Mouse (Mus musculus) heart, adult 2 months (tissue): Measurements from ENCODE around the gene St6gal1. TPM values are rescaled to one million over a fixed set of nuclear protein-coding genes. Genes with fewer than 3 reads are reported as not detected.

Experiments used
- DNase-seq, 2 experiments: peaks; one replicate each; pipeline ENCODE4 v3.0.0; 2021
- H3K27ac ChIP-seq: fragments of 200-600 bp; 2 replicates; pipeline ENCODE4 v1.8.1; 2022
- H3K27me3 ChIP-seq: fragments of 200-500 bp; 2 replicates; pipeline ENCODE4 v1.6.1; 2012; ENCODE audit warnings: mild to moderate bottlenecking, low read length, inconsistent platforms, mixed read lengths; ENCODE audit not compliant: control insufficient read depth, insufficient read depth
- H3K36me3 ChIP-seq: fragments of 200-500 bp; 2 replicates; pipeline ENCODE4 v1.6.1; 2012; ENCODE audit warnings: low read length, inconsistent platforms; ENCODE audit not compliant: control insufficient read depth, insufficient read depth
- H3K4me1 ChIP-seq: fragments of 200-500 bp; 2 replicates; pipeline ENCODE4 v1.6.1; 2011; ENCODE audit warnings: low read length; ENCODE audit not compliant: control insufficient read depth, insufficient read depth
- H3K4me3 ChIP-seq: fragments of 200-600 bp; 2 replicates; pipeline ENCODE4 v1.8.1; 2022
- H3K79me2 ChIP-seq: fragments of 200-500 bp; replicated peaks from 2 replicates; pipeline ENCODE4 v1.6.1; 2012; ENCODE audit warnings: mild to moderate bottlenecking, inconsistent platforms, low read length, moderate library complexity, mixed read lengths; ENCODE audit not compliant: control insufficient read depth, insufficient read depth
- H3K9ac ChIP-seq: fragments of 200-500 bp; 2 replicates; pipeline ENCODE4 v1.6.1; 2012; ENCODE audit warnings: low read depth, mild to moderate bottlenecking, control low read depth, inconsistent platforms, low read length, mixed read lengths
- CTCF ChIP-seq: fragments of 200-600 bp; IDR thresholded peaks from 2 replicates; pipeline ENCODE4 v1.8.1; 2022; ENCODE audit warnings: antibody characterized with exemption, mild to moderate bottlenecking, moderate library complexity
- EP300 ChIP-seq: fragments of 200-500 bp; IDR thresholded peaks from 2 replicates; pipeline ENCODE4 v1.6.1; 2011; ENCODE audit warnings: low read depth, low read length, control low read depth; ENCODE audit not compliant: insufficient read depth
- POLR2A ChIP-seq: fragments of 200-500 bp; IDR thresholded peaks from 2 replicates; pipeline ENCODE4 v1.6.1; 2011; ENCODE audit warnings: mild to moderate bottlenecking, low read depth, low read length, control low read depth; ENCODE audit not compliant: insufficient read depth
- WGBS: fragments of 180-500 bp; shearing (Covaris S2); methylation state at CpG from one replicate; pipeline ENCODE4 v1.1.7; 2018; 5-methylcytosine and 5-hydroxymethylcytosine counted together
- intact Hi-C: fragments of 180-260 bp; cut with DNase I; formaldehyde crosslinking; loops from one replicate; pipeline ENCODE4 v1.15.1; 2025
- polyA plus RNA-seq: library from polyadenylated mRNA; depleted of rRNA; stranded (reverse); fragments of >200 nt; gene quantifications from 2 replicates; pipeline ENCODE4 v1.2.3, GENCODE M21; 2012
- total RNA-seq, 2 experiments: library from RNA; stranded (reverse); gene quantifications; 2 replicates each; pipeline ENCODE4 v1.2.3; 2021

The St6gal1 gene
- total and polyA plus RNA-seq, 3 experiments, result 6.0 to 9.9 (median 8.4) TPM

DNA sequence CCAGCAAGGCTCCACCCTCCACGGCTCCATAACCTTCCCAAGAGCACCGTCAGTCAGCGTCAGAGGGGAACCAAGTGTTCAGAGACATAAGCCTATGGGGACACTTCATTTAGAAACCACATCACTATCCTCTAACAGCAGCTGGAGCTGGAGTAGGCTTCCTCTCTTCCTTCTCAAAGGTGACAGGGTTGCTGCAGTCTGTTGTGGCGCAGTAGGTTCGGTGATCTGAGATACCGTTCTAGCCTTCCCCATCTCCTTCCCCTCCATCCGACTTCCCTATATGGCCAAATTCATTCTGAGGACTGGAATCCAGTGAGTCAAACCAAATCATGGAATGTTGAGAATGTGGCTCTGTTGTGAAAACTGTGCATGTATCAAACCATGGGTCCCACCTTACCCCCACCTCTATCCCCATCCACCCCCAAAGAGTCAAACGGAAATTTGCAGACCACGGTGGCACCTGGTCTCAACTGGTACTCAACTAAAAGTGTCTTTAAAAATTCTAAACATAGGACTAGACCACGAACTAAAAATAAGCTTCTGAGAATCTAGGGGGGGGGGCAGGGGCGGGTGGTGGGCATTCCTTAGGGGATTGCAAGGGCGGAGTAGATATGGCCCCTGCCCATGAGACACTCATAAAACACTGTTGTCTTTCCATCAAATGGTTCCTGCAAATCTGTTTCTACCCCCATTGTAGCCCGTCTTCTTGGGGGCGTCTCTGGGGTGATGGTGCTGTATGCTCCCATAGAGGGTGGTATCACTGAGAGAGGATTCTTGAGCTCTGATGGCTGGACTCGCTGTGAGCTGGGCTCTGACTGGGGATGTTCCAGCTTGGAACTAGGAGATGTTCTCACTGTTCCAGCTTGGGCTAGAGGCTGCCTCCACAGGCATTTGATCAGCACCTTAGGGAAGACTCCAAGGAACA is 60.2 kb downstream of the St6gal1 start:
- H3K36me3 ChIP-seq, result no peaks in the 10 kb centered on the region
- intact Hi-C loops, result no loop called here
- H3K27ac ChIP-seq, result peak overlapping the region; percentile 43
- no peak for DNase-seq
- TF ChIP-seq EP300 (no peak), POLR2A (no peak), CTCF (no peak)
- no peaks in the 10 kb centered on the region for H3K27me3 ChIP-seq
- WGBS, result 69% methylated on average over 15 of the region's 15 CpGs
- H3K9ac ChIP-seq, result no peak overlapping the region
- no peak overlapping the region for H3K4me3 ChIP-seq
- H3K79me2 ChIP-seq, result no peaks in the 10 kb centered on the region
- H3K4me1 ChIP-seq, result peaks cover 1% of the 10 kb centered on the region

DNA sequence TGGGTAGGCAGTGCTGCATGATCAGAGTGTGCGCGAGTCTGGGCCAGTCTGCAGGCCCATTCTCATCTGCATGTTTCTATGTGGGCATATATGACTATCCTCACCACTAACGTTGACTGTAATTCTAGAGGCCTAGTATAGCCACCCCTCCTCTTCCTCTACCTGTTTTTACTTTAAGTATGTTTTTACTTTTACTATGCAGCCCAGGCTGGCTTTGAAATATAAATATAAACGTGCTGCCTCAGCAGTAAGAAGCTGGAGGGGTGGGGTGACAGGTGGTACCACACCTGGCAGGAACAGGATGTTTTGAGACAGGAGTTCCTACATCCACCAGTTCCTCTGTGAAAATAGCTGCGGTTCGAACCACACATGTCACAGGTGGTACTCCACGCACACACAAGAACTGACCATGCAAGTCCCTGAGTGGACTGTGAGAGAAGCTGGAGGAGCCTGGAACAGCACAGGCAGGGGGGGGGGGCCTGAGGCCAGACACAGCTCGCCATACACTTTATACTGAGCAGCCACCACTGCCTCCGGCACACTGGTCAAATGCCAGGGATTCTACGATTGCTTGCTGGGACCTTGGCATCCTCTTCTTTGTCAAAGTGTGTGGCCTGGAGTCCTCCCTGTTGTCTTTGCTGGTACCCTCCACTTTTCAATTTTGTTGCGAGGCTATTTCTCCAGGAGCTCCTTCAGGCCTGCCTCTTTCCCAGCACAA is 62.0 kb downstream of the St6gal1 start:
- no peak overlapping the region for H3K27ac ChIP-seq
- no peak overlapping the region for H3K4me3 ChIP-seq
- no peaks in the 10 kb centered on the region for H3K27me3 ChIP-seq
- H3K36me3 ChIP-seq, result no peaks in the 10 kb centered on the region
- no peak overlapping the region for H3K9ac ChIP-seq
- WGBS, result 82% methylated on average over 11 of the region's 11 CpGs
- peaks cover 1% of the 10 kb centered on the region; the same call in 1 of the 2 replicates for H3K4me1 ChIP-seq
- intact Hi-C loops, result no loop called here
- peak; percentile 14 to 36 for DNase-seq
- TF ChIP-seq CTCF, result no peak
- no peak for TF ChIP-seq EP300
- TF ChIP-seq POLR2A, result no peak
- H3K79me2 ChIP-seq, result no peaks in the 10 kb centered on the region

DNA sequence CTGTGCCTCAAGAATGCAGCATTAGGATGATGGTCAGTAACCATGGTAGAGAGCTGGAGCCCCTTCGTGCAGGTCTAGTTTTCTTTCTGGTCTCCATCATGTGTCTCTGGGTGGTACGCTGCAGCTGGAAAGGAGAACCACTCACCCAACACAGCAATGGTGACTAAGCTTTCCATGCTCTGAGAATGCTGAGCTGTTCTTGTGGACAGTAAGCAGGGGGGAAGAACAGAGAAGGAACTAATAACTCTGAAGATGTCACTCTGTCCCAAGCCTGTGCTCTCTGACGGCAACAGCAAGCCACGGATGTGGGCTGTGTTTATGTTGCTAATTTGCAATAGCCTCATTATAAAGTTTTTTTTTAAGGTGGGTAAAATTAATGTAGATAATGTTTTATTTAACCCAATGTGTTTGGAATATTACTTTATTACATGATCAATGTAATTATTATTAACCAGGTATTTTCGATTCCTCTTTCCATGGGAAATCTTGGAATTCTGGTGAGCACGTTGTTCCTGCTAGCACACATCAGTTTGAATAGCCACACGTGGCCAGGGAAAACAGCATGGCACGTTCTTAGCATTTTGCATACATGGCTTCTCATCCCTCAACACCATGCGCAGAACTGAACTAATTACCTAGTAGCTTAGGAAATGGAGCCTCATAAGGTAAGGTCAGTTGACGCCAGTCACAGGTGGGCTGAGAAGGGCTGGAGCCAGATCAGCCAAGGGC is 62.9 kb downstream of the St6gal1 start:
- no peak overlapping the region for H3K9ac ChIP-seq
- H3K79me2 ChIP-seq, result no peaks in the 10 kb centered on the region
- H3K4me1 ChIP-seq, result peaks cover 3% of the 10 kb centered on the region; the same call in 1 of the 2 replicates
- H3K4me3 ChIP-seq, result no peak overlapping the region
- H3K36me3 ChIP-seq, result no peaks in the 10 kb centered on the region
- H3K27ac ChIP-seq, result no peak overlapping the region
- WGBS, result 91% methylated on average over 10 of the region's 10 CpGs
- peak; percentile 13 to 36 for DNase-seq
- intact Hi-C loops, result no loop called here
- H3K27me3 ChIP-seq, result no peaks in the 10 kb centered on the region
- TF ChIP-seq EP300, result no peak
- no peak for TF ChIP-seq CTCF
- TF ChIP-seq POLR2A, result no peak

DNA sequence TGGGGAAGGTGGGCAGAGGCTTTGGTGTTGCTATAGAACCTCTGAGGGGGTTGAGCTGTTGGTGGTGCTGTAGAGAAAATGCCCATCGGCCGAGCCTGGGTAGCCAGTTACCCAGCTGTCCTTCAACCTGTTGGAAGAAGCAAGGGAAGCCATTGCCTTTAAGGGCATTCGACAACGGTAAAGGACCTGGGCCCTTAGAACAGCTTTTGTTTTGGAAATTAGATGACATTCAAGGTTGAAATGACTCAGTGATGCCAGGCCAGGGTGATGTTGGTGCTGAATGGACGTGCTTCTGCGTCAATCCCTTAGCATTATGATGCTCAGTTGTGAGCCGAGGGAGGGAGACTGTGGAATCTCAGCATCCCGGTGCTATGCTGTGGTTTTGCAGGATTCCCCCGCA is 63.6 kb downstream of the St6gal1 start:
- intact Hi-C loops, result no loop called here
- peak in 1 of 2 experiments; percentile 9 for DNase-seq
- peaks cover 3% of the 10 kb centered on the region; the same call in 1 of the 2 replicates for H3K4me1 ChIP-seq
- WGBS, result 95% methylated on average over 9 of the region's 9 CpGs
- no peak overlapping the region for H3K27ac ChIP-seq
- no peaks in the 10 kb centered on the region for H3K79me2 ChIP-seq
- H3K36me3 ChIP-seq, result no peaks in the 10 kb centered on the region
- no peaks in the 10 kb centered on the region for H3K27me3 ChIP-seq
- H3K4me3 ChIP-seq, result no peak overlapping the region
- no peak for TF ChIP-seq EP300
- TF ChIP-seq CTCF, result no peak
- no peak for TF ChIP-seq POLR2A
- H3K9ac ChIP-seq, result no peak overlapping the region

DNA sequence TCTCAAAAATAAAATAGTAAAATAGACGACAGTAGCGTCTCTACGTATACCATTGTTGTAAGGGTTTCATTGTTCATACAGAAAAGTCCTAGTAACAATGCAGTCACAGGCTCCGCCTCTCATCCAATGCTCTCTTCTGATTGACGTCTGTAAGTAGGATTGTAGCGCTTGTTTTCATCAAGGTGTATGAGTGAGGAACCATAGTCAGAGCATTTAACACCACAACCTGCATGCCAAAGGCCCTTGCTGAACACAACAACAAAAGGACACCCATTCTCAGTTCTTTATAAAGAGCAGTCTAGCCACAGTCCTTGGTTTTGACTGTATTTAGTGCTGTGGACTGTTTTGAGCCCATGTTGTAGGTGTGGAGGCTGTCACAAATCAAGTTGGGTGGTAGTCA is 64.9 kb downstream of the St6gal1 start:
- no peak overlapping the region for H3K9ac ChIP-seq
- H3K36me3 ChIP-seq, result no peaks in the 10 kb centered on the region
- no peaks in the 10 kb centered on the region for H3K27me3 ChIP-seq
- peaks cover 5% of the 10 kb centered on the region; the same call in 1 of the 2 replicates for H3K4me1 ChIP-seq
- intact Hi-C loops, result no loop called here
- peak in 1 of 2 experiments; percentile 2 for DNase-seq
- H3K79me2 ChIP-seq, result no peaks in the 10 kb centered on the region
- no peak for TF ChIP-seq EP300
- TF ChIP-seq CTCF, result no peak
- no peak overlapping the region for H3K27ac ChIP-seq
- 92% methylated on average over 6 of the region's 6 CpGs for WGBS
- H3K4me3 ChIP-seq, result no peak overlapping the region
